Mouse (Mus musculus) frontal cortex, postnatal 36 days (tissue): Measurements from ENCODE around the gene Sp6.

Experiments
- DNase-seq, 2 experiments: peaks; one replicate each; pipeline ENCODE4 v3.0.0; 2022; ENCODE audit warnings: low spot score in 2 of 2

Gene Sp6

GRCm38 (mm10) chr11:97013121-97013670, at the start of gene Sp6:
Gene Sp6 (plus strand): TSS chr11:97013394.
- DNase-seq, result no peak

GRCm38 (mm10) chr11:96963580-96963979, 49.6 kb upstream of the Sp6 start:
- DNase-seq, result peak; percentile 87 to 91

GRCm38 (mm10) chr11:96966172-96966571, 47.0 kb upstream of the Sp6 start:
- no peak for DNase-seq

- DNase-seq, result no peak
Measured at GRCm38 (mm10) chr11:96966914-96967543, 46.2 kb upstream of the Sp6 start.

GRCm38 (mm10) chr11:96967544-96968269, 45.5 kb upstream of the Sp6 start:
- DNase-seq, result no peak

GRCm38 (mm10) chr11:96968476-96968875, 44.7 kb upstream of the Sp6 start:
- no peak for DNase-seq

- no peak for DNase-seq
Measured at GRCm38 (mm10) chr11:96969280-96969722, 43.9 kb upstream of the Sp6 start.

- DNase-seq, result peak; percentile 35 to 57
Measured at GRCm38 (mm10) chr11:96969746-96970145, 43.4 kb upstream of the Sp6 start.

GRCm38 (mm10) chr11:96970341-96970740, 42.9 kb upstream of the Sp6 start:
- no peak for DNase-seq

- DNase-seq, result no peak
Measured at GRCm38 (mm10) chr11:96972906-96973305, 40.3 kb upstream of the Sp6 start.

GRCm38 (mm10) chr11:96973426-96973964, 39.7 kb upstream of the Sp6 start:
- no peak for DNase-seq

GRCm38 (mm10) chr11:96974813-96975212, 38.4 kb upstream of the Sp6 start:
- no peak for DNase-seq

- DNase-seq, result no peak
Measured at GRCm38 (mm10) chr11:96975511-96976378, 37.4 kb upstream of the Sp6 start.

- DNase-seq, result no peak
Measured at GRCm38 (mm10) chr11:96976379-96976687, 36.9 kb upstream of the Sp6 start.

GRCm38 (mm10) chr11:96976911-96977591, 36.1 kb upstream of the Sp6 start:
- DNase-seq, result peak; percentile 74 to 80

GRCm38 (mm10) chr11:96977606-96978400, 35.4 kb upstream of the Sp6 start:
- DNase-seq, result peak; percentile 99 to 100

GRCm38 (mm10) chr11:96978401-96979246, 34.6 kb upstream of the Sp6 start:
- DNase-seq, result no peak

GRCm38 (mm10) chr11:96979329-96979728, 33.9 kb upstream of the Sp6 start:
- DNase-seq, result no peak

- DNase-seq, result no peak
Measured at GRCm38 (mm10) chr11:96980021-96980420, 33.2 kb upstream of the Sp6 start.

GRCm38 (mm10) chr11:96981461-96981860, 31.7 kb upstream of the Sp6 start:
- DNase-seq, result no peak
